Mouse (Mus musculus) adrenal gland, adult 8-10 months (tissue): Measurements from ENCODE around the gene Slco2a1. TPM values are rescaled to one million over a fixed set of nuclear protein-coding genes. Genes with fewer than 3 reads are reported as not detected.

Source experiments
- DNase-seq: peaks from one replicate; pipeline ENCODE4 v3.0.0; 2022
- total RNA-seq, 4 experiments: library from RNA; stranded (reverse); gene quantifications; 2 replicates each; pipeline ENCODE4 v1.2.4; 2022

The Slco2a1 gene
- total RNA-seq, 4 experiments from 2014 or later = 3.3 to 5.7 (median 4.4) TPM

- DNase-seq = no peak
Measured at GRCm38 (mm10) chr9:103119781-103120180, 131.3 kb downstream of the Slco2a1 start.

GRCm38 (mm10) chr9:103120231-103120630 lies 131.7 kb downstream of the Slco2a1 start:
- no peak for DNase-seq

GRCm38 (mm10) chr9:103121546-103121945 lies 133.0 kb downstream of the Slco2a1 start:
- DNase-seq = no peak

- DNase-seq = no peak
Measured at GRCm38 (mm10) chr9:103124746-103125145, 136.2 kb downstream of the Slco2a1 start.

- no peak for DNase-seq
Measured at GRCm38 (mm10) chr9:103133493-103134124, 145.1 kb downstream of the Slco2a1 start.

GRCm38 (mm10) chr9:103134450-103135030 lies 146.0 kb downstream of the Slco2a1 start:
- DNase-seq = no peak

- no peak for DNase-seq
Measured at GRCm38 (mm10) chr9:103139481-103139880, 151.0 kb downstream of the Slco2a1 start.

- no peak for DNase-seq
Measured at GRCm38 (mm10) chr9:103140384-103140783, 151.9 kb downstream of the Slco2a1 start.

GRCm38 (mm10) chr9:103141266-103141665 lies 152.8 kb downstream of the Slco2a1 start:
- no peak for DNase-seq

GRCm38 (mm10) chr9:103143881-103144280 lies 155.4 kb downstream of the Slco2a1 start:
- no peak for DNase-seq

- no peak for DNase-seq
Measured at GRCm38 (mm10) chr9:103145351-103145750, 156.8 kb downstream of the Slco2a1 start.

Other genes starting within 250 kb of the Slco2a1 start
- gene Ryk, start 153.8 kb upstream of the Slco2a1 start, total RNA-seq = 10 to 100 TPM; 49.7 to 79.8 (median 68.1) TPM
- gene Rab6b, start 123.1 kb downstream of the Slco2a1 start, total RNA-seq = 1 to 10 TPM; 1.9 to 5.2 (median 3.2) TPM
- 10 to 100 TPM; 38.6 to 47.5 (median 43.1) TPM for gene Srprb, start 213.4 kb downstream of the Slco2a1 start, total RNA-seq
- gene Gm20425, start 241.6 kb downstream of the Slco2a1 start, total RNA-seq = 10 to 100 TPM; 14.1 to 20.5 (median 17.7) TPM
- gene Trf, start 241.7 kb downstream of the Slco2a1 start, total RNA-seq = 100 to 1,000 TPM; 104 to 194 (median 130) TPM